Mouse (Mus musculus): ENCODE data around the gene Otud3.

GRCm38 (mm10) chr4:138934456-138935145, 20.9 kb upstream of the Otud3 start:
- no peak for TF ChIP-seq CTCF (IDR thresholded peaks at IDR 0.05; ENCODE audit: borderline replicate concordance, insufficient read depth, low read depth, low read length)
- TF ChIP-seq POLR2A (IDR thresholded peaks at IDR 0.05; ENCODE audit: borderline replicate concordance, insufficient read depth, low read length): no peak

Measured in cerebellum, adult 2 months (tissue).